Mouse (Mus musculus) cortical plate, adult 2 months (tissue): ENCODE measurements around the gene Tspan33. TPM values are rescaled to one million over a fixed set of nuclear protein-coding genes. Genes with fewer than 3 reads are reported as not detected.
A peak's percentile ranks its signal among the peaks of the same experiment; 100 is the strongest.

ENCODE experiments used
- H3K27ac ChIP-seq: fragments of 200-500 bp; 2 replicates; pipeline ENCODE4 v1.5.1; 2012; ENCODE audit warnings: low read length, control low read depth, inconsistent platforms; ENCODE audit not compliant: insufficient read depth
- H3K4me1 ChIP-seq: fragments of 200-500 bp; 2 replicates; pipeline ENCODE4 v1.6.1; 2011; ENCODE audit warnings: low read length; ENCODE audit not compliant: control insufficient read depth, insufficient read depth
- H3K4me3 ChIP-seq: fragments of 200-500 bp; 2 replicates; pipeline ENCODE4 v1.5.1; 2011; ENCODE audit warnings: mild to moderate bottlenecking, low read length, control low read depth; ENCODE audit not compliant: insufficient read depth
- CTCF ChIP-seq: fragments of 200-500 bp; IDR thresholded peaks from 2 replicates; pipeline ENCODE4 v1.5.1; 2011; ENCODE audit warnings: mild to moderate bottlenecking, control low read depth, low read length; ENCODE audit not compliant: insufficient read depth; ENCODE audit errors: extremely low read depth
- POLR2A ChIP-seq: fragments of 200-500 bp; IDR thresholded peaks from 2 replicates; pipeline ENCODE4 v1.6.1; 2011; ENCODE audit warnings: mild to moderate bottlenecking, low read length, control low read depth; ENCODE audit not compliant: insufficient read depth; ENCODE audit errors: extremely low read depth
- polyA plus RNA-seq: library from polyadenylated mRNA; depleted of rRNA; stranded (reverse); fragments of >200 nt; gene quantifications from 2 replicates; pipeline ENCODE4 v1.2.3, GENCODE M21; 2012

Gene Tspan33
- polyA plus RNA-seq, 1 experiment: 28.8 TPM

DNA sequence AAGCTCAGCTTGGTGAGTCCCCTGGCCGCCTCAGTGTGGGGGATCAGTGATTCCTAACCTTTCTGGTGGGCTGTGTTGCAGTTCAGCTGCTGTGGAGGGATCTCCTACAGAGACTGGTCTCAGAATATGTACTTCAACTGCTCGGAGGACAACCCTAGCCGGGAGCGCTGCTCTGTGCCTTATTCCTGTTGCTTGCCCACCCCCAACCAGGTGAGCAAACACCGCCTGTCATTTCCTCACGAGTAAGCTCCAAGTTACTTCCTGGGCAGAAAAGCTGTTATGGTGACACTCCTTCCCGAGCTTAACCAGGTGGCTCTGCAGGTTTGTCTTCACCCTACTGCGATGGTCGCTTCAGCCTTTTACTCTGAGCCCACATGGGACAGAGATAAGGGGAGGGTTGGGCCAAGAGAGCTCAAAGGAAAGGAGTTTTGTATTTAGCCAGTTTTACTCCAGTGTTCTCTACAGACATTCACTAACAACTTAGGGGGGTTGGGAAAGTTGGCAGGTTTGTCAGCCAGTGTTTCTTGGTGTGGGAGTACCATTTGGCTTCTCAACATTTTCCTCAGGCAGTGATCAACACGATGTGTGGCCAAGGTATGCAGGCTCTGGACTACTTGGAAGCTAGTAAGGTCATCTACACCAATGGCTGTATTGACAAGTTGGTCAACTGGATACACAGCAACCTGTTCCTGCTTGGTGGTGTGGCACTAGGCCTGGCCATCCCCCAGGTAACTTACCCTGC lies 22.8 kb downstream of the Tspan33 start:
- TF ChIP-seq CTCF: no peak
- peaks cover 8% of the 10 kb centered on the region for H3K4me1 ChIP-seq
- no peak overlapping the region for H3K27ac ChIP-seq
- no peak overlapping the region for H3K4me3 ChIP-seq

DNA sequence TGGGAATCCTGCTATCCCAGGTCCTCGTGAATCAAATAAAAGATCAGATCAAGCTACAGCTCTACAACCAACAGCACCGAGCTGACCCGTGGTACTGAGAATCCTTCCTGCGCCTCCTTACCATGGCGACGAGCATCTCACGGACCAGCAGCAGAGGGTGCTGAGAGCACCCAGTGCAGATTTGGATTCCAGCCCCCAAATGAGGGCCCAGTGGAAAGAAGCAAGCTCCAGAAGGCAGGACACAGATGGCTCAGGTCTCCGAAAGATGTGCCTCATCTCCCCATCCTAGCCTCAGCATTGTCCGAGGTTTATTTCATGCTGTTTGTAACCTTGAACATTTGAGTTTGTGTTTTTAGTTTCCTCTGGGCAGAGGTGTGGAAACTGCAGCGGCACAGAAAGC lies 23.5 kb downstream of the Tspan33 start:
- TF ChIP-seq CTCF (no peak), POLR2A (no peak)
- Histone ChIP-seq H3K4me1 (peaks cover 8% of the 10 kb centered on the region), H3K4me3 (no peak overlapping the region), H3K27ac (peak overlapping the region; percentile 32; the same call in 1 of the 2 replicates)

DNA sequence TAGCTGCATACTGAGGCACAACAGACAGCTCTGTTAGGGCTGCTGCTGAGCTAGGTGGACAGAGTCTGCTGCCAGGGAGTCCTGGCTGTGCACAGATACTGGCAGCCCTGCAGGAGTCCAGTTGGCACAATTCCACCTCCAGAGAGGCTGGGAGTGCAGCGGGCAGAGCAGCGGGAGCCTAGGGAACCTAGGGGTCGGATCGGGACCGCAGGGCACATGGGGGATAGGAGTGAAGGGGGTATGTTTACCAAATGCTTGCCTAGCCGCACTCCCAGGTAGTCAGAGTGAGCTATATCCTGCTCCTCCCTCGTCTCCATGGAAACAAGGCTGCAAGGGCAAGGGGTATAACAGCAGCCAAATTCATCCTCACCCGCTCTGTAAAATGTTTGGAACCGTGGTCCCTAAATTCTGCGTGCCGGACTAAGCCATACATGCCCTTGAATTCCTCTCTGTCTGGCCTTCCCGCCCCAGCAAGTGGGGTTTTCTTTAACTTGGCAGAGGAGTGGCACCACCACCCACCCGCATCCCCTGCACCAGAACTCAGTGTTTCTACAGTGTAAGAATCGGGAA lies 24.0 kb downstream of the Tspan33 start:
- no peak overlapping the region; the same call in 1 of the 2 replicates for H3K4me3 ChIP-seq

DNA sequence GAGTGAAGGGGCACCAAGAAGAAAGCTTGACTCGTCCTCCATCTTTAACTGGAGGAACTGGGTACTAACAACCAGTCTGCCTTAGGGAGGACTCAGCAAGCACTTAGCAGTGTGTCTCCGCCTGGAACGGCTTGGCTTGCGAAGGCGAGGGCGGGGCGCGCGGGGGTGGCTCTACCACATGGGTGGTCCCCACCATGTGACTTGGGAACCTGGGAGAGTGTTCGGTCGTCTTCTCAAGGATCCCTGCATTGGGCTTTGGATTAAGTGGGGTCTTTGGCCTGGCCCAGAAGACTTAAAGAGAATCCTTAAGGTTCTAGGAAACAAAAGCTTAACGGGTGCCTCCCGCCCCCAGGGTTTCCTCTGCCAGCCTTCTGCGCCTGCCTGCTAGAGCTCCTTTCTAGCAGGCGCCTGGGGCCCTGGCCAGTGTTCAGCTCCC lies 24.9 kb downstream of the Tspan33 start:
- no peak for TF ChIP-seq CTCF
- TF ChIP-seq POLR2A: peak; percentile 62; the same call in 1 of the 2 replicates
- Histone ChIP-seq H3K4me1 (peaks cover 8% of the 10 kb centered on the region), H3K27ac (peak overlapping the region; percentile 8; the same call in 1 of the 2 replicates), H3K4me3 (peak overlapping the region; percentile 11; the same call in 1 of the 2 replicates)

More for the DNA sequence above, 24.0 kb downstream of the Tspan33 start:
- Histone ChIP-seq H3K4me1 (peaks cover 8% of the 10 kb centered on the region), H3K27ac (peak overlapping the region; percentile 32)
- no peak for TF ChIP-seq POLR2A
- no peak for TF ChIP-seq CTCF

DNA sequence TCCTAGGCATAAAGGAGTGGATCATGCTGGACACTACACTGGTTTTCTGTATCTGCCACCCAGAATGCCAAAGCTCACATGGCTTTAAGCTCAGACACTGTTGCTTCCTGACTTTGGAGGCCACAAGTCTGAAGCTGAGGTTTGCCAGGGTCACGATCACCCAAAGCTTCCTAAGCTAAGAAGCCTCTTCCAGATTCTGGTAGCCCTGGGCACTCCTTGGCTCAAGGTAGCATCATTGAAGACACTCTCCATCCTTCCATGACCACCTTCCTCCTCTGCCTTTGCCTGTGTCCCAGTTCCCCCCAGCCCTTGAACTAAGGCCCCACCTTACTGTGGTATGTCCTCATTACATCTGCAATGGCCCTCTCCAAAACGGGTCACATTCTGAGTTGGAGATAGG lies 27.9 kb downstream of the Tspan33 start:
- Histone ChIP-seq H3K4me1 (peaks cover 5% of the 10 kb centered on the region), H3K27ac (no peak overlapping the region), H3K4me3 (no peak overlapping the region)
- TF ChIP-seq POLR2A: no peak
- no peak for TF ChIP-seq CTCF

DNA sequence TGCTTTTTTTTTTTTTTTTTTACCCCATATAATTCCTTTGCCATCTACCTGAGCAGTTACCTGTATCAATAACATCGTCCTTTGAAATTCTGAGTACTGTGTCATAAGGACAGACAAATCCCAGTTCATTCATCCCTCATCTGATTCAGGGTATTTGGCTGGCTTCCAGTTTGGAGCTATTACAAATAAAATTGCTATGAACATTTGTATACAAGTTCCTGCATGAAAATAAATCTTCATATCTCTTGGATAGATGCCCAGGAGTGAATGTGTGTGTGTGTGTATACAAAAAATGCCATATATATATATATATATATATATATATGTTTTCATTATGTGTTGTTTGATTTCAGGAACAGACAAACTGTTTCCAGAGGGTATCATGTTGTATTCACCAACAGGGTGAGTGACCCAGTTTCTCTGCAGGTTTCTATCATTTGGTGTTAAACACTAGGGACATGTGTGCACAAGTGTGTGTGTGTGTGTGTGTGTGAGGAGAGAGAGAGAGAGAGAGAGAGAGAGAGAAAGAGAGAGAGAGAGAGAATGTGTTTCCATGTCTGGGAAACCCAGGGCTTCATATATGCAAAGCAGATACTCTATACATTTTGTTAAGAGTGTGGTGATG lies 32.7 kb downstream of the Tspan33 start:
- Histone ChIP-seq H3K27ac (no peak overlapping the region), H3K4me3 (no peak overlapping the region), H3K4me1 (no peaks in the 10 kb centered on the region)
- TF ChIP-seq POLR2A: no peak
- no peak for TF ChIP-seq CTCF

DNA sequence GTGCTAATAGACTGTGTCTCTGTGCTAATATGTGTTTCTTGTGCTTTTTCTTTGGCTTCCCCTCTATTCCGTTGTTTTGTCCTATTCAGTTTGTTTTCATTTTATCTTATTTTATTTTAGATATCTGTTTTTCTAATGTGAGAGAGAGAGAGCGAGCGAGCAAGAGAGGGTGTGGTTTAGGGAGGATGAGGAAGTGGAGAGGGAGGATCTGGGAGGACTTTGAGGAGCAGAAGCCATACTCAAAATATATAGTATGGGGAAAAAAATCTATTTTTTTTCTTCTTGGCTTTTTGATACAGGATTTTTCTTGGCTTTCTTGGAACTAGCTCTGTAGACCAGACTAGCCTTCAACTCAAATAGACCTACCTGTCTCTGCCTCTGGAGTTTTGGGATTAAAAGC lies 34.0 kb downstream of the Tspan33 start:
- Histone ChIP-seq H3K27ac (no peak overlapping the region), H3K4me1 (no peaks in the 10 kb centered on the region), H3K4me3 (no peak overlapping the region)
- no peak for TF ChIP-seq POLR2A
- no peak for TF ChIP-seq CTCF

DNA sequence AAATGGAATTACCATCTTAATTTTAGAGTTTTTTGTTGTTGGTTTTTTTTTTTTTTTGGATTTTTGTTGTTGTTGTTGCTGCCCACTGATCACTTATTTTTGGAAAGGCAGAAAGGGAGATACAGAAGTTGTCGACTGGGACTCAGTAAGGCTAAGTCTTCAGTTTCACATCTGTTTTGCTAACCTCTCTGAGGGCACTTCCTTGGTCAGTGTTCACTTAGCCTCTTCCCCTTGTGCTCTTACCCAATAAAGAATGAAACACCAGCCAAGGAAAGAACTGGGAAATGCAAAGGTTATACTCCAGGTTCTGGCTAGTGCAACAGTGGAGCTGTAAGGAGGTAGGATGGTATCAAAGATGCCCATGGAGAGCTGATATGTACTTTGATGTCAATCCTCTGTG lies 35.5 kb downstream of the Tspan33 start:
- Histone ChIP-seq H3K4me3 (no peak overlapping the region), H3K4me1 (no peaks in the 10 kb centered on the region), H3K27ac (no peak overlapping the region)
- TF ChIP-seq CTCF: no peak
- TF ChIP-seq POLR2A: no peak

DNA sequence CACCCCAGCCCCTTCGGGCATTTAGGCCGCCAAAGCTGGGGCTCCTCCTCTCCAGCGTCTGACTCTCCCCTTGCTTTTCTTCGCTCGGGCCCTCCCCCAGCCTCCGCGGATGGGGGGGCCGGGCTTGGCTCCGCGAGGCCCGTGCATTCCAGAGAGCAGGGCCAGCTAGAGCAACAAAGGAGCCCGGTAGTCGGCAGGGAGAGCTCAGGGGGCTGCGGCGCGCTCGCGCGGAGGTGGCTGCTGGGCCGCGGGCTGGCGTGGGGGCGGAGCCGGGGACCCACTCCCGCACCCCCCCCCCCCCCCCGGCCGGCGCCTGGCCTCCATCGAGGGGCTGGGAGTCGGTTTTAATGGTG lies 41.3 kb downstream of the Tspan33 start, which contains the start of gene Smo:
Gene Smo (plus strand): TSS at position 168 of the 353 bp plus-strand sequence.
- TF ChIP-seq CTCF (no peak), POLR2A (no peak)
- H3K4me3 ChIP-seq: peak within 1 kb of the TSS; percentile 43
- H3K27ac ChIP-seq: no peak within 1 kb of the TSS
- H3K4me1 ChIP-seq: no peaks in the 10 kb centered on the region

DNA sequence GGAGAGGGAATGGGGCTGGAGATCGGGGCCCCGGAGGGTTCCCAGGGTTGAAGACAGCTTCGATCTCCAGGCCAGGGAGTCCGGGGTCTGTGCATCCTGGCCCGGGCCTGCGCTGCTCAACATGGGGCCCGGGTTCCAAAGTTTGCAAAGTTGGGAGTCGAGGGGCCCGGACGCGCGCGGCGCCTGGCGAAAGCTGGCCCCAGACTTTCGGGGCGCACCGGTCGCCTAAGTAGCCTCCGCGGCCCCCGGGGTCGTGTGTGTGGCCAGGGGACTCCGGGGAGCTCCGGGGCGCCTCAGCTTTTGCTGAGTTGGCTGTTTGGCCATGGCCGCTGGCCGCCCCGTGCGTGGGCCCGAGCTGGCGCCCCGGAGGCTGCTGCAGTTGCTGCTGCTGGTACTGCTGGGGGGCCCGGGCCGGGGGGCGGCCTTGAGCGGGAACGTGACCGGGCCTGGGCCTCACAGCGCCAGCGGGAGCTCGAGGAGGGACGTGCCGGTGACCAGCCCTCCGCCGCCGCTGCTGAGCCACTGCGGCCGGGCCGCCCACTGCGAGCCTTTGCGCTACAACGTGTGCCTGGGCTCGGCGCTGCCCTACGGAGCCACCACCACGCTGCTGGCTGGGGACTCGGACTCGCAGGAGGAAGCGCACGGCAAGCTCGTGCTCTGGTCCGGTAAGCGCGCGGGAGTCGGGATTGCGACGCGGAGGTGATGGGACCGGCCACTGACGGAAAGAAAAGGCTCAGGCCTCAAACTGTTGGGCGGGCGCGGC lies 41.8 kb downstream of the Tspan33 start:
- H3K27ac ChIP-seq: no peak overlapping the region
- H3K4me3 ChIP-seq: peak overlapping the region; percentile 43
- TF ChIP-seq CTCF (no peak), POLR2A (no peak)
- H3K4me1 ChIP-seq: no peaks in the 10 kb centered on the region
